8 mouse cellular contexts compared by ENCODE assay signal in the genomic region with DNA sequence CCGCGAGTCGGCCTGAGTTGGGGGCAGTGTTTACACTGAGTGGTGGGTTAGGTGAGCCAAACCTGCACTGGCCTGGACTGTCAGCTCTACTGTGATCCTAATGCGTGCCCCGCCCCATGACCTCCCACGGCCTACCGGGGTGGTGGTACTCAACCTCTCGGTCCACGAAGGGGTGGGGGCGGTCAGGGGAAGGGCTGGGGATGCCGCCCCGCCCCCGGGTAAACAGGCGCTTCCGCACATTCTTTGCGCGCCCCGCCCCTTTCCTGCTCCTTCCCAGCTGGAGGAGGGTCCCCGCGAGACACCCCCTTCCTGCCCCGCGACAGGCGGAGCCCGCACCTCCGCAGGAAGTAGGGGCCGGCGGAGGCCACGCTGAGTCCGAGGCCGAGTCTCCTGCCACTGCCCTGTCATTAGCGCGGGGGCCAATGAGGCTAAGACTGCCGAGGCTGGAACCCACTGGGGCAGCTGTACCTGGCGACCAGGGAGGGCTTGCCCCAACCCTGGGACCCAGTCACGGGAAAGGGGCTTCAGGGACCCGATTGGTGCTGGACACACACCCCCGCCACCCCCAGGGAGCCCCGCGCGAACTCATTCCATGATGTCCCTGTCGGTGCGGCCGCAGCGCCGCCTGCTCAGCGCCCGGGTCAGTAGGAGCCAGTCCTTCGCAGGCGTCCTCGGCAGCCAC. TPM values are rescaled to one million over a fixed set of nuclear protein-coding genes. Genes with fewer than 3 reads are reported as not detected.
DNase-seq lines count a peak whose midpoint lies in the region; ATAC-seq and TF ChIP-seq lines count a peak whose summit lies in the region.

No protein-coding gene starts in this region.

- H3K27me3 ChIP-seq in intestine, embryonic 14.5 days (replicated peaks; ENCODE audit: control insufficient read depth, insufficient read depth, low read length), result peaks cover 12% of the 10 kb centered on the region
- H3K27me3 ChIP-seq in liver, embryonic 14.5 days (ENCODE audit: control insufficient read depth, insufficient read depth, low read length), result no peaks in the 10 kb centered on the region

- WGBS in intestine, embryonic 14.5 days, result 3% methylated on average over 50 of the region's 50 CpGs
- WGBS in liver, embryonic 14.5 days (ENCODE audit: insufficient replicate concordance), result 22% methylated on average over 50 of the region's 50 CpGs

- H3K4me1 ChIP-seq in brown adipose tissue, adult 24 weeks (ENCODE audit: control insufficient read depth, insufficient read depth, insufficient read length, low read length), result peaks cover 6% of the 10 kb centered on the region
- H3K4me1 ChIP-seq in intestine, embryonic 14.5 days (replicated peaks; ENCODE audit: control insufficient read depth, insufficient read depth, low read length), result peaks cover 9% of the 10 kb centered on the region; the same call in 1 of the 2 replicates
- H3K4me1 ChIP-seq in liver, embryonic 14.5 days (replicated peaks; ENCODE audit: control insufficient read depth in 2 of 2, insufficient read depth in 2 of 2, low read length in 1 of 2), result peaks cover 16 to 27% of the 10 kb centered on the region in 2 experiments

- H3K4me3 ChIP-seq in brown adipose tissue, adult 24 weeks (ENCODE audit: insufficient read depth, low read depth, low read length), result peak overlapping the region; percentile 77
- H3K4me3 ChIP-seq in intestine, embryonic 14.5 days (ENCODE audit: low read depth, low read length), result peak overlapping the region; percentile 45
- H3K4me3 ChIP-seq in liver, embryonic 14.5 days (ENCODE audit: insufficient read depth in 1 of 2, low read depth in 2 of 2, low read length in 2 of 2), result peak overlapping the region; percentile 39 to 51

- H3K27ac ChIP-seq in brown adipose tissue, adult 24 weeks (replicated peaks; ENCODE audit: low read depth, low read length), result peak overlapping the region; percentile 84
- no peak overlapping the region for H3K27ac ChIP-seq in intestine, embryonic 14.5 days (ENCODE audit: low read depth)
- no peak overlapping the region for H3K27ac ChIP-seq in liver, embryonic 14.5 days

- H3K36me3 ChIP-seq in intestine, embryonic 14.5 days (ENCODE audit: control insufficient read depth, insufficient read depth, low read length), result peaks cover 42% of the 10 kb centered on the region
- H3K36me3 ChIP-seq in liver, embryonic 14.5 days (replicated peaks; ENCODE audit: control insufficient read depth, insufficient read depth, low read depth), result no peaks in the 10 kb centered on the region; the same call in 1 of the 2 replicates

- DNase-seq in R1 (ENCODE audit: low read depth, low spot score), result peak; percentile 82
- DNase-seq in intestine, embryonic 14.5 days (ENCODE audit: low spot score), result peak; percentile 72
- no peak for DNase-seq in liver, embryonic 14.5 days (ENCODE audit: low read depth in 3 of 3, low spot score in 3 of 3)
- peak; percentile 54 for DNase-seq in neural tube, embryonic 10.5 days (ENCODE audit: extremely low spot score, low spot score)
- DNase-seq in urinary bladder, postnatal 14 days (ENCODE audit: low spot score), result peak; percentile 72

- no peak for TF ChIP-seq CTCF in liver, embryonic 14.5 days (IDR thresholded peaks at IDR 0.05; ENCODE audit: low read depth)

- peak; percentile 61 for ATAC-seq in granulocyte monocyte progenitor cell, adult 5-6 weeks (replicated peaks; ENCODE audit: poor library complexity, severe bottlenecking)
- ATAC-seq in intestine, embryonic 14.5 days (replicated peaks; ENCODE audit: low FRiP score, low TSS enrichment, low read depth), result peak; percentile 71
- ATAC-seq in liver, embryonic 14.5 days (ENCODE audit: insufficient read depth), result peak; percentile 19; the same call in 1 of the 2 replicates
- no peak for ATAC-seq in megakaryocyte-erythroid progenitor cell, adult 5-6 weeks (replicated peaks; ENCODE audit: low FRiP score, low TSS enrichment, poor library complexity, severe bottlenecking)

- TF ChIP-seq EP300 in liver, embryonic 14.5 days (IDR thresholded peaks at IDR 0.05; ENCODE audit: low read depth), result no peak

- peak overlapping the region; percentile 46 for H3K9ac ChIP-seq in intestine, embryonic 14.5 days (ENCODE audit: low read length)
- no peak overlapping the region for H3K9ac ChIP-seq in liver, embryonic 14.5 days (replicated peaks)

- H3K9me3 ChIP-seq in intestine, embryonic 14.5 days (ENCODE audit: control insufficient read depth, low read length), result no peaks in the 10 kb centered on the region
- no peaks in the 10 kb centered on the region for H3K9me3 ChIP-seq in liver, embryonic 14.5 days (ENCODE audit: control insufficient read depth, low read length)

- peak overlapping the region; percentile 99 for H3K4me2 ChIP-seq in intestine, embryonic 14.5 days (ENCODE audit: low read length)
- H3K4me2 ChIP-seq in liver, embryonic 14.5 days (ENCODE audit: low read depth), result peak overlapping the region; percentile 64

RNA-seq across cellular contexts. Expression of gene Ripor1, which starts 8.9 kb away (rescaled TPM):
- polyA plus RNA-seq in brown adipose tissue, adult 24 weeks (2012; ENCODE audit: insufficient read depth, insufficient read length, missing spikeins), result 13.4 and 14.4 TPM in 2 replicates
- 55.3 and 92.8 TPM in 2 replicates for total RNA-seq in granulocyte monocyte progenitor cell, adult 5-6 weeks (2014; fragmentation: Nextera tagmentation)
- total RNA-seq in granulocyte monocyte progenitor cell, adult 5-6 weeks (2017), result 5.4 and 10.1 TPM in 2 replicates
- polyA plus RNA-seq in intestine, embryonic 14.5 days (2014; fragmentation: Nextera tagmentation; extraction: Ambion mirVana), result 19.1 and 20.2 TPM in 2 replicates
- polyA plus RNA-seq in liver, embryonic 14.5 days (2012; rRNA removed), result 4.5 and 5.4 TPM in 2 replicates
- 4.9 and 6.1 TPM in 2 replicates for polyA plus RNA-seq in liver, embryonic 14.5 days (2014; fragmentation: Nextera tagmentation; extraction: Ambion mirVana)
- total RNA-seq in megakaryocyte-erythroid progenitor cell, adult 5-6 weeks (2014; fragmentation: Nextera tagmentation), result 148 and 206 TPM in 2 replicates
- 16.7 and 20.6 TPM in 2 replicates for total RNA-seq in megakaryocyte-erythroid progenitor cell, adult 5-6 weeks (2017)

RNA-seq across cellular contexts. Expression of gene Ctcf, which starts 22.4 kb away (rescaled TPM):
- 18.5 and 22.9 TPM in 2 replicates for polyA plus RNA-seq in brown adipose tissue, adult 24 weeks (2012; ENCODE audit: insufficient read depth, insufficient read length, missing spikeins)
- 104 and 105 TPM in 2 replicates for total RNA-seq in granulocyte monocyte progenitor cell, adult 5-6 weeks (2014; fragmentation: Nextera tagmentation)
- total RNA-seq in granulocyte monocyte progenitor cell, adult 5-6 weeks (2017), result 84.1 and 107 TPM in 2 replicates
- polyA plus RNA-seq in intestine, embryonic 14.5 days (2014; fragmentation: Nextera tagmentation; extraction: Ambion mirVana), result 93.3 and 95.1 TPM in 2 replicates
- 11.6 and 21.1 TPM in 2 replicates for polyA plus RNA-seq in liver, embryonic 14.5 days (2012; rRNA removed)
- 40.9 and 49.2 TPM in 2 replicates for polyA plus RNA-seq in liver, embryonic 14.5 days (2014; fragmentation: Nextera tagmentation; extraction: Ambion mirVana)
- 96.1 and 112 TPM in 2 replicates for total RNA-seq in megakaryocyte-erythroid progenitor cell, adult 5-6 weeks (2014; fragmentation: Nextera tagmentation)
- total RNA-seq in megakaryocyte-erythroid progenitor cell, adult 5-6 weeks (2017), result 113 and 160 TPM in 2 replicates

RNA-seq across cellular contexts. Expression of gene Agrp, which starts 23.2 kb away (rescaled TPM):
- not detected in 2 replicates for polyA plus RNA-seq in brown adipose tissue, adult 24 weeks (2012; ENCODE audit: insufficient read depth, insufficient read length, missing spikeins)
- not detected in 2 replicates for total RNA-seq in granulocyte monocyte progenitor cell, adult 5-6 weeks (2014; fragmentation: Nextera tagmentation)
- not detected in 2 replicates for total RNA-seq in granulocyte monocyte progenitor cell, adult 5-6 weeks (2017)
- polyA plus RNA-seq in intestine, embryonic 14.5 days (2014; fragmentation: Nextera tagmentation; extraction: Ambion mirVana), result 1.1 and 1.5 TPM in 2 replicates
- polyA plus RNA-seq in liver, embryonic 14.5 days (2012; rRNA removed), result not detected in 2 replicates
- 0.23 and 0.27 TPM in 2 replicates for polyA plus RNA-seq in liver, embryonic 14.5 days (2014; fragmentation: Nextera tagmentation; extraction: Ambion mirVana)
- not detected in 2 replicates for total RNA-seq in megakaryocyte-erythroid progenitor cell, adult 5-6 weeks (2014; fragmentation: Nextera tagmentation)
- not detected in 2 replicates for total RNA-seq in megakaryocyte-erythroid progenitor cell, adult 5-6 weeks (2017)

RNA-seq across cellular contexts. Expression of gene Atp6v0d1, which starts 48.1 kb away (rescaled TPM):
- polyA plus RNA-seq in brown adipose tissue, adult 24 weeks (2012; ENCODE audit: insufficient read depth, insufficient read length, missing spikeins), result 52.7 and 65.1 TPM in 2 replicates
- total RNA-seq in granulocyte monocyte progenitor cell, adult 5-6 weeks (2014; fragmentation: Nextera tagmentation), result 112 and 132 TPM in 2 replicates
- 47.1 and 47.3 TPM in 2 replicates for total RNA-seq in granulocyte monocyte progenitor cell, adult 5-6 weeks (2017)
- 72.7 and 78.5 TPM in 2 replicates for polyA plus RNA-seq in intestine, embryonic 14.5 days (2014; fragmentation: Nextera tagmentation; extraction: Ambion mirVana)
- polyA plus RNA-seq in liver, embryonic 14.5 days (2012; rRNA removed), result 36.0 and 40.1 TPM in 2 replicates
- polyA plus RNA-seq in liver, embryonic 14.5 days (2014; fragmentation: Nextera tagmentation; extraction: Ambion mirVana), result 44.3 and 46.3 TPM in 2 replicates
- total RNA-seq in megakaryocyte-erythroid progenitor cell, adult 5-6 weeks (2014; fragmentation: Nextera tagmentation), result 51.9 and 70.3 TPM in 2 replicates
- total RNA-seq in megakaryocyte-erythroid progenitor cell, adult 5-6 weeks (2017), result 21.0 and 32.0 TPM in 2 replicates

Comparison
In these comparisons a context has a peak if more than half of its experiments do, and no peak if none do; other contexts are left out.
1. DNase-seq: peak in R1 (single experiment), intestine, embryonic 14.5 days (single experiment), neural tube, embryonic 10.5 days (single experiment) and urinary bladder, postnatal 14 days (single experiment); none in liver, embryonic 14.5 days (0 of 3).
2. Peak in every context shown above with its lines, with median percentiles within 50 percentile points of each other: H3K4me3 ChIP-seq.